Mouse (Mus musculus) kidney, embryonic 14.5 days (tissue): ENCODE results near the gene Slc39a5. TPM values are rescaled to one million over a fixed set of nuclear protein-coding genes. Genes with fewer than 3 reads are reported as not detected.

ENCODE experiments used
- ATAC-seq: fragments of 200-750 bp; cut with Nextera tagmentation; 2 replicates; pipeline ENCODE4 v1.8.0; 2017; ENCODE audit warnings: moderate number of reproducible peaks, mild to moderate bottlenecking, moderate TSS enrichment, moderate library complexity; ENCODE audit not compliant: low FRiP score, low TSS enrichment
- H3K27ac ChIP-seq: fragments of 300-500 bp; sonication (generic); 2 replicates; pipeline ENCODE4 v1.5.1; 2014; ENCODE audit warnings: low read depth, mild to moderate bottlenecking, low read length, moderate library complexity, mixed read lengths
- H3K27me3 ChIP-seq: fragments of 300-500 bp; sonication (generic); 2 replicates; pipeline ENCODE4 v1.6.1; 2014; ENCODE audit warnings: mild to moderate bottlenecking, low read length; ENCODE audit not compliant: control insufficient read depth, insufficient read depth
- H3K36me3 ChIP-seq: fragments of 300-500 bp; sonication (generic); 2 replicates; pipeline ENCODE4 v1.6.1; 2014; ENCODE audit warnings: low read length, mixed read lengths; ENCODE audit not compliant: control insufficient read depth, insufficient read depth
- H3K4me1 ChIP-seq: fragments of 300-500 bp; sonication (generic); 2 replicates; pipeline ENCODE4 v1.6.1; 2014; ENCODE audit warnings: low read length, mixed read lengths; ENCODE audit not compliant: control insufficient read depth, insufficient read depth
- H3K4me2 ChIP-seq: fragments of 300-500 bp; sonication (generic); replicated peaks from 2 replicates; pipeline ENCODE4 v1.6.1; 2014; ENCODE audit warnings: low read depth, mild to moderate bottlenecking, low read length
- H3K4me3 ChIP-seq: fragments of 300-500 bp; sonication (generic); 2 replicates; pipeline ENCODE4 v1.5.1; 2014; ENCODE audit warnings: mild to moderate bottlenecking, low read length
- H3K9ac ChIP-seq: fragments of 300-500 bp; sonication (generic); 2 replicates; pipeline ENCODE4 v1.6.1; 2014; ENCODE audit warnings: low read depth, mild to moderate bottlenecking, low read length, moderate library complexity
- H3K9me3 ChIP-seq: fragments of 300-500 bp; sonication (generic); 2 replicates; pipeline ENCODE4 v1.6.1; 2016; ENCODE audit warnings: low read length; ENCODE audit not compliant: control insufficient read depth
- WGBS: fragments of 180-500 bp; shearing (Covaris S2); extraction: QIAGEN DNeasy Blood & Tissue Kit; methylation state at CpG from one replicate; pipeline ENCODE4 v1.1.7; 2014; 5-methylcytosine and 5-hydroxymethylcytosine counted together
- microRNA-seq: library from miRNA; unstranded; fragments of <30 nt; microRNA quantifications from one replicate; pipeline ENCODE4, GENCODE M21; 2016
- polyA plus RNA-seq: library from polyadenylated mRNA; unstranded; fragments of >200 nt; fragmentation: Nextera tagmentation; extraction: Ambion mirVana; gene quantifications from 2 replicates; pipeline ENCODE4 v1.2.1, GENCODE M21; 2014

Slc39a5 gene
- polyA plus RNA-seq, 1 experiment from 2014 or later: 22.6 TPM

DNA sequence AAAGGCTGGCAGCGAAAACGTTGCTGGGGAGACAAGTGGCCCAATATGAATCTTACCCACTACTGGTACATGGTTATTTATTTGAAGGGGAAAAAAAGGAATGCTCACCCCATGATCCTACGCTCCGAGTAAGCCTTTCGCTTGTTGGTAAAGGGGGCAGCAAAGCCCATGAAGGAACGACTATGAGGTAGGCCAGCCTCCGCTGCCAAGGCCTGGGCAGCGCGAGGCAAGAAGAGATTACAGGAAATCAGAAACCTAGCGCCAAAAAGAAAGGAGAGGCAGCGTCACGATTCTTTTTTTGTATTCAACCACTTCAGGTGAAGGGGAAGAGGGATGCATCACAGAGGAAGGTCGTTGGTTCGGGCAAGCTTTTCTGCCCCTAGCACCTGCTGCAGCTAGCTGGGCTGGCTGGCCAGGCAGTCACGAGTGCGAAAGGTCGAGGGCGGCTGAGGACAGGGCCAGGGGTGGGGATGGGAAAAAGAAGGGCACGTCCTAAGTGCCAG is 33.1 kb downstream of the Slc39a5 start:
- Histone ChIP-seq H3K27ac (peak overlapping the region; percentile 90; the same call in 1 of the 2 replicates), H3K27me3 (no peaks in the 10 kb centered on the region), H3K9ac (peak overlapping the region; percentile 73), H3K4me1 (peaks cover 7% of the 10 kb centered on the region), H3K4me3 (peak overlapping the region; percentile 70), H3K4me2 (peak overlapping the region; percentile 86), H3K9me3 (no peaks in the 10 kb centered on the region), H3K36me3 (peaks cover 13% of the 10 kb centered on the region)
- no peak for ATAC-seq
- 13% methylated on average over 19 of the region's 19 CpGs for WGBS

DNA sequence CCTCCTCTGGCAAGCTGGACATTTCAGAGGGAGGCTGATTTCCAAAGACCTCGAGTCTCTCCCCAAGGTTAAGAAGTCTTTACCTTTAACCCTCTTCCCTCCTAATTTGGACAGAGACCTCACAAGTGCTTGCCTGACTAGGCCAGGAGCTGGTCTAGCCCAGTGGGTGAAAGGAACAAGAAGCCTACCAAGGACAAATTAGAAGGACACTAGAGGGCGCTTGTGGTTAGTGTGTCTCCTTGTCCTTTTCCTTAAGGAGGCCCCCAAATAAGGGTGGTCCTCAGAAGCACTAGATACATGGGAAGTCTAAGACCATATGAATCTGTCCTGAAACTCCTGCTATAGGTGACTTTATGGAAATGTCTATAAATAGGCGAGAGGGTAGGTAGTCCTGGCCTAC is 38.5 kb downstream of the Slc39a5 start:
- Histone ChIP-seq H3K4me2 (no peak overlapping the region), H3K27ac (no peak overlapping the region), H3K36me3 (peaks cover 65% of the 10 kb centered on the region), H3K9ac (no peak overlapping the region), H3K4me3 (no peak overlapping the region), H3K4me1 (peaks cover under 1% of the 10 kb centered on the region; the same call in 1 of the 2 replicates), H3K9me3 (no peaks in the 10 kb centered on the region), H3K27me3 (no peaks in the 10 kb centered on the region)
- peak; percentile 34; the same call in 1 of the 2 replicates for ATAC-seq
- WGBS: 45% methylated on average over 3 of the region's 3 CpGs

DNA sequence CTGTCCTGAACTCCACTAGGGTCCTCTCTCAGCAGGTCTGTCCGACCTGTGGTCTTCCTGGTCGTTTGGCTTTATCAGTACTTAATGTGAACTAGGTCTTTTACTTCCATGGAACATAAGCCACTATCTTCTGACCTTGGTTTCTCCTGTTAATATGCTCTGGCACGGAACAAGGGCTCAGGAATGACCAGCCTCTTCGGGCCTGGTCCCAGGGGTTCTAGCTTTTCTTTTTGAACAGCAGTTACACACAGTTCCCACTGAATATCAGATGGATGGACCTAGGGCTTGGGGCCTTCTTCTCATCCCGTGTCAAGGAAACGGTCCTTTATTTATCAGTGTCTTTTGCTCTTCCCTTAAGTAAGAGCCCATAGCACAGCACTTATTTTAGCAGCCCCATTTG is 39.2 kb downstream of the Slc39a5 start:
- peaks cover 70% of the 10 kb centered on the region for H3K36me3 ChIP-seq
- H3K9ac ChIP-seq: no peak overlapping the region
- no peaks in the 10 kb centered on the region for H3K9me3 ChIP-seq
- no peaks in the 10 kb centered on the region for H3K27me3 ChIP-seq
- no peak overlapping the region for H3K4me2 ChIP-seq
- H3K4me1 ChIP-seq: no peaks in the 10 kb centered on the region
- no peak overlapping the region for H3K27ac ChIP-seq
- 89% methylated on average over 6 of the region's 6 CpGs for WGBS
- ATAC-seq: no peak
- no peak overlapping the region for H3K4me3 ChIP-seq

DNA sequence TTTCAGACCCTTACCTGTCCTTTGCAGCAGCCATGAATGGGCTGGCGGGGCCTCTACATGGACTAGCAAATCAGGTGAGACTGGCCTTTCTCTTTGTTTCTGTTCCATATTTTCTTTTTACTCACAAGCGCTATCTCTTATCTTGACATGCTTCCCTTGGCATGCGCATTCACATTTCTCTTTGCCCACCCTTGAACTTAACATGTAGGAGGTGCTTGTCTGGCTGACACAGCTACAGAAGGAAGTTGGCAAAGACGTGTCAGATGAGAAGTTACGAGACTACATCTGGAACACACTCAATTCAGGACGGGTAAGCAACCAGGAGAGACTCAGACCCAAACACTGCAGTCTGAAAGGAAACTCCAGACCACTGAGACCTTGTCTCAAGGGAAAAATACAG is 41.8 kb downstream of the Slc39a5 start:
- ATAC-seq: no peak
- Histone ChIP-seq H3K9me3 (no peaks in the 10 kb centered on the region), H3K27ac (no peak overlapping the region), H3K27me3 (no peaks in the 10 kb centered on the region), H3K4me1 (no peaks in the 10 kb centered on the region), H3K9ac (no peak overlapping the region), H3K4me2 (no peak overlapping the region), H3K36me3 (peaks cover 82% of the 10 kb centered on the region), H3K4me3 (no peak overlapping the region)
- WGBS: 88% methylated on average over 6 of the region's 6 CpGs

DNA sequence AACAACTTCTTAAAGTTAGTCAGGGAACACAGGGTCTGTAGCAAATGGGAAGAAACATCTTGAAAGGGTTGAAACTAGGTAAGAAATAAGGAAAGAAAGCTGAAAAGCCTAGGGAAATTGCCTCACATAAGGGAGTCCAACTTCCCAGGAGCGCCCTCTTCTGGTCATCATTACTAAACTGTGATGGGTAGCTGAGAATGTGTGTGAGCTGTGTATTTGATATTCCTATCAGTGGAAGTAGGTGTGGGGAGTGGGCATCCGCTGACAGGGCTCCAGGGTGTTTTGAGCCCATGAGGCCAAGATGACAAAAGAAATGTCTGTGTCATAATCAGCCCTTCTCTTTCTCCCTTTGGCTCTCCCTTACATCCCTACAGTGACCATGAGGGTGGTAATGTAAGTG is 42.2 kb downstream of the Slc39a5 start:
- no peaks in the 10 kb centered on the region for H3K27me3 ChIP-seq
- no peaks in the 10 kb centered on the region for H3K9me3 ChIP-seq
- no peak overlapping the region for H3K27ac ChIP-seq
- no peak for ATAC-seq
- peaks cover 84% of the 10 kb centered on the region for H3K36me3 ChIP-seq
- no peak overlapping the region for H3K4me2 ChIP-seq
- 51% methylated on average over 2 of the region's 2 CpGs for WGBS
- no peak overlapping the region for H3K4me3 ChIP-seq
- no peak overlapping the region for H3K9ac ChIP-seq
- H3K4me1 ChIP-seq: no peaks in the 10 kb centered on the region

DNA sequence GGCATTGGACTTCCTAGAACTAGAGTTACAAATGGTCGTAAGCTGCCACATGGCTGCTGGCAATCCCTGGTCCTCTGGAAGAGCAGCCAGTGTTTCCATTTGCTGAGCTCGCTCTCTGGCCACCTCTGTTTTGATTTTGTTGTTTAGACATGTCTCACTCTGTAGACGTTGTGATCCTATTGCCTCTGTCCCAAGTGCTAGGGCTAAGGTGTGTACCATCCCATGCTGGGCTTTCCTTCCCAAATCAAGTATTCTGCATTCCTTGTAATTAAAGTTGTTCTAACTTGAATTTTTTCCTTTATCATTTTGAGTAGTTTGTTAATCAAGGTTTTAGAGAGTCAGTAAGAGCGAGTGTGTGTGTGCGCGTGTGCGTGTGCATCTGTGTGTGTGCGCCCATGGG is 53.5 kb downstream of the Slc39a5 start:
- H3K4me2 ChIP-seq: no peak overlapping the region
- no peak overlapping the region for H3K27ac ChIP-seq

More for the DNA sequence above, 53.5 kb downstream of the Slc39a5 start:
- Histone ChIP-seq H3K27me3 (no peaks in the 10 kb centered on the region), H3K36me3 (peaks cover 26% of the 10 kb centered on the region), H3K9ac (no peak overlapping the region), H3K4me3 (no peak overlapping the region), H3K9me3 (no peaks in the 10 kb centered on the region), H3K4me1 (peaks cover 12% of the 10 kb centered on the region)
- no peak for ATAC-seq
- WGBS: 90% methylated on average over 8 of the region's 8 CpGs

Small RNAs within 50 kb of the gene (microRNA-seq; reads per million reads assigned to microRNA genes)
- gene Gm25361 (not detected), gene Gm26308 (not detected), gene Mir6914 (not detected), gene Mir6915 (1.7 reads per million)

Other genes starting within 250 kb of the Slc39a5 start
- gene Rbms2, start 220.9 kb downstream of the Slc39a5 start, polyA plus RNA-seq: 35.6 and 36.0 TPM in 2 replicates
- gene Gls2, start 206.8 kb downstream of the Slc39a5 start, polyA plus RNA-seq: 0.89 and 1.1 TPM in 2 replicates
- 31.1 and 34.8 TPM in 2 replicates for gene Spryd4, start 189.4 kb downstream of the Slc39a5 start, polyA plus RNA-seq
- gene Mip, start 175.4 kb downstream of the Slc39a5 start, polyA plus RNA-seq: not detected in 2 replicates
- 47.8 and 68.2 TPM in 2 replicates for gene Timeless, start 169.2 kb downstream of the Slc39a5 start, polyA plus RNA-seq
- 0.29 and 0.70 TPM in 2 replicates for gene Apon, start 147.1 kb downstream of the Slc39a5 start, polyA plus RNA-seq
- not detected in 2 replicates for gene Apof, start 132.6 kb downstream of the Slc39a5 start, polyA plus RNA-seq
- 8.4 and 11.8 TPM in 2 replicates for gene Stat2, start 130.7 kb downstream of the Slc39a5 start, polyA plus RNA-seq
- gene Il23a, start 102.5 kb downstream of the Slc39a5 start, polyA plus RNA-seq: 0.24 and 0.29 TPM in 2 replicates
- gene Pan2, start 97.9 kb downstream of the Slc39a5 start, polyA plus RNA-seq: 32.6 and 44.0 TPM in 2 replicates
- gene Cnpy2, start 78.8 kb downstream of the Slc39a5 start, polyA plus RNA-seq: 347 and 389 TPM in 2 replicates
- gene Cs, start 63.5 kb downstream of the Slc39a5 start, polyA plus RNA-seq: 135 and 225 TPM in 2 replicates
- 15.5 and 18.6 TPM in 2 replicates for gene Coq10a, start 32.2 kb downstream of the Slc39a5 start, polyA plus RNA-seq
- 12.7 and 19.3 TPM in 2 replicates for gene Ankrd52, start 24.1 kb downstream of the Slc39a5 start, polyA plus RNA-seq
- 87.8 and 103 TPM in 2 replicates for gene Nabp2, start 10.3 kb upstream of the Slc39a5 start, polyA plus RNA-seq
- 35.6 and 36.4 TPM in 2 replicates for gene Rnf41, start 10.4 kb upstream of the Slc39a5 start, polyA plus RNA-seq
- gene Smarcc2, start 58.0 kb upstream of the Slc39a5 start, polyA plus RNA-seq: 64.8 and 96.7 TPM in 2 replicates
- gene Myl6, start 92.9 kb upstream of the Slc39a5 start, polyA plus RNA-seq: 921 and 980 TPM in 2 replicates
- gene Myl6b, start 97.5 kb upstream of the Slc39a5 start, polyA plus RNA-seq: 3.2 and 3.5 TPM in 2 replicates
- gene Esyt1, start 124.6 kb upstream of the Slc39a5 start, polyA plus RNA-seq: 9.9 and 16.1 TPM in 2 replicates
- gene Zc3h10, start 146.5 kb upstream of the Slc39a5 start, polyA plus RNA-seq: 11.3 and 13.5 TPM in 2 replicates
- 4,683 and 5,796 TPM in 2 replicates for gene Rpl41, start 148.1 kb upstream of the Slc39a5 start, polyA plus RNA-seq
- gene Pa2g4, start 164.8 kb upstream of the Slc39a5 start, polyA plus RNA-seq: 237 and 254 TPM in 2 replicates
- 5.1 and 11.8 TPM in 2 replicates for gene Erbb3, start 188.4 kb upstream of the Slc39a5 start, polyA plus RNA-seq
- 1,019 and 1,352 TPM in 2 replicates for gene Rps26, start 225.5 kb upstream of the Slc39a5 start, polyA plus RNA-seq
- gene Ikzf4, start 244.8 kb upstream of the Slc39a5 start, polyA plus RNA-seq: 1.8 and 2.8 TPM in 2 replicates